Mouse (Mus musculus): Measurements from ENCODE around the gene Mthfd2l. TPM values are rescaled to one million over a fixed set of nuclear protein-coding genes. Genes with fewer than 3 reads are reported as not detected.

Mthfd2l gene
- total RNA-seq, 2 experiments from 2014 or later = 5.7 to 6.9 TPM

- no peak for DNase-seq (ENCODE audit: low spot score)
These were observed 117.5 kb downstream of the Mthfd2l start for GRCm38 (mm10) chr5:91048397-91048796.

Other genes starting within 250 kb of the Mthfd2l start
- not detected for gene Cxcl5, start 171.8 kb upstream of the Mthfd2l start, total RNA-seq (2021)
- under 1 TPM; 0.21 to 0.28 TPM for gene Ppbp, start 162.6 kb upstream of the Mthfd2l start, total RNA-seq (2021)
- 10 to 100 TPM in 1 of 2 experiments, 1 to 10 TPM in 1; 5.6 to 15.2 TPM for gene Pf4, start 158.7 kb upstream of the Mthfd2l start, total RNA-seq (2021)
- not detected for gene Cxcl3, start 145.0 kb upstream of the Mthfd2l start, total RNA-seq (2021)
- gene Cxcl15, start 136.6 kb upstream of the Mthfd2l start, total RNA-seq (2021) = not detected
- under 1 TPM in 1 of 2 experiments, not detected in 1; 0.25 TPM for gene Cxcl1, start 39.9 kb upstream of the Mthfd2l start, total RNA-seq (2021)
- not detected for gene Cxcl2, start 27.2 kb upstream of the Mthfd2l start, total RNA-seq (2021)
- under 1 TPM; 0.30 to 0.38 TPM for gene Epgn, start 96.3 kb downstream of the Mthfd2l start, total RNA-seq (2021)
- not detected for gene Ereg, start 143.5 kb downstream of the Mthfd2l start, total RNA-seq (2021)
- gene Areg, start 208.5 kb downstream of the Mthfd2l start, total RNA-seq (2021) = not detected